Mouse (Mus musculus) kidney, embryonic 14.5 days (tissue): ENCODE data around the gene Nhlrc1. TPM values are rescaled to one million over a fixed set of nuclear protein-coding genes. Genes with fewer than 3 reads are reported as not detected.

Experiments used
- ATAC-seq: fragments of 200-750 bp; cut with Nextera tagmentation; 2 replicates; pipeline ENCODE4 v1.8.0; 2017; ENCODE audit warnings: moderate number of reproducible peaks, mild to moderate bottlenecking, moderate TSS enrichment, moderate library complexity; ENCODE audit not compliant: low FRiP score, low TSS enrichment
- H3K27ac ChIP-seq: fragments of 300-500 bp; sonication (generic); 2 replicates; pipeline ENCODE4 v1.5.1; 2014; ENCODE audit warnings: low read depth, mild to moderate bottlenecking, low read length, moderate library complexity, mixed read lengths
- H3K27me3 ChIP-seq: fragments of 300-500 bp; sonication (generic); 2 replicates; pipeline ENCODE4 v1.6.1; 2014; ENCODE audit warnings: mild to moderate bottlenecking, low read length; ENCODE audit not compliant: control insufficient read depth, insufficient read depth
- H3K36me3 ChIP-seq: fragments of 300-500 bp; sonication (generic); 2 replicates; pipeline ENCODE4 v1.6.1; 2014; ENCODE audit warnings: low read length, mixed read lengths; ENCODE audit not compliant: control insufficient read depth, insufficient read depth
- H3K4me1 ChIP-seq: fragments of 300-500 bp; sonication (generic); 2 replicates; pipeline ENCODE4 v1.6.1; 2014; ENCODE audit warnings: low read length, mixed read lengths; ENCODE audit not compliant: control insufficient read depth, insufficient read depth
- H3K4me2 ChIP-seq: fragments of 300-500 bp; sonication (generic); replicated peaks from 2 replicates; pipeline ENCODE4 v1.6.1; 2014; ENCODE audit warnings: low read depth, mild to moderate bottlenecking, low read length
- H3K4me3 ChIP-seq: fragments of 300-500 bp; sonication (generic); 2 replicates; pipeline ENCODE4 v1.5.1; 2014; ENCODE audit warnings: mild to moderate bottlenecking, low read length
- H3K9ac ChIP-seq: fragments of 300-500 bp; sonication (generic); 2 replicates; pipeline ENCODE4 v1.6.1; 2014; ENCODE audit warnings: low read depth, mild to moderate bottlenecking, low read length, moderate library complexity
- H3K9me3 ChIP-seq: fragments of 300-500 bp; sonication (generic); 2 replicates; pipeline ENCODE4 v1.6.1; 2016; ENCODE audit warnings: low read length; ENCODE audit not compliant: control insufficient read depth
- WGBS: fragments of 180-500 bp; shearing (Covaris S2); extraction: QIAGEN DNeasy Blood & Tissue Kit; methylation state at CpG from one replicate; pipeline ENCODE4 v1.1.7; 2014; 5-methylcytosine and 5-hydroxymethylcytosine counted together
- polyA plus RNA-seq: library from polyadenylated mRNA; unstranded; fragments of >200 nt; fragmentation: Nextera tagmentation; extraction: Ambion mirVana; gene quantifications from 2 replicates; pipeline ENCODE4 v1.2.1, GENCODE M21; 2014

The Nhlrc1 gene
- polyA plus RNA-seq, 1 experiment from 2014 or later, result 3.1 TPM

- H3K9me3 ChIP-seq, result peaks cover 5% of the 10 kb centered on the region; the same call in 1 of the 2 replicates
- H3K27me3 ChIP-seq, result no peaks in the 10 kb centered on the region
- H3K27ac ChIP-seq, result no peak overlapping the region
- no peaks in the 10 kb centered on the region for H3K36me3 ChIP-seq
- peaks cover 14% of the 10 kb centered on the region for H3K4me1 ChIP-seq
- ATAC-seq, result no peak
- no peak overlapping the region for H3K9ac ChIP-seq
- no peak overlapping the region for H3K4me2 ChIP-seq
- WGBS, result 87% methylated on average over 2 of the region's 2 CpGs
- H3K4me3 ChIP-seq, result no peak overlapping the region
Measured at GRCm38 (mm10) chr13:46968626-46969025, 46.0 kb downstream of the Nhlrc1 start.

- ATAC-seq, result no peak
- Histone ChIP-seq H3K27me3 (no peaks in the 10 kb centered on the region), H3K9ac (no peak overlapping the region), H3K4me2 (no peak overlapping the region), H3K4me3 (no peak overlapping the region), H3K4me1 (peaks cover 14% of the 10 kb centered on the region), H3K9me3 (peaks cover 5% of the 10 kb centered on the region; the same call in 1 of the 2 replicates), H3K36me3 (no peaks in the 10 kb centered on the region), H3K27ac (no peak overlapping the region)
- WGBS, result 71% methylated on average over 4 of the region's 4 CpGs
Measured at GRCm38 (mm10) chr13:46967308-46967707, 47.3 kb downstream of the Nhlrc1 start.

Other genes with a start within 250 kb of the Nhlrc1 start
- gene Kif13a, start 85.0 kb downstream of the Nhlrc1 start, polyA plus RNA-seq, result 8.7 and 18.2 TPM in 2 replicates
- 8.6 and 12.1 TPM in 2 replicates for gene Kdm1b, start 28.6 kb upstream of the Nhlrc1 start, polyA plus RNA-seq
- 23.4 and 29.7 TPM in 2 replicates for gene Tpmt, start 29.9 kb upstream of the Nhlrc1 start, polyA plus RNA-seq
- gene Dek, start 91.4 kb upstream of the Nhlrc1 start, polyA plus RNA-seq, result 276 and 313 TPM in 2 replicates
- 0.90 and 0.95 TPM in 2 replicates for gene Rnf144b, start 107.8 kb upstream of the Nhlrc1 start, polyA plus RNA-seq